Mouse (Mus musculus): Measurements from ENCODE around the gene Ly6f. TPM values are rescaled to one million over a fixed set of nuclear protein-coding genes. Genes with fewer than 3 reads are reported as not detected.

Ly6f gene
- total RNA-seq, 2 experiments from 2014 or later, result not detected

DNA sequence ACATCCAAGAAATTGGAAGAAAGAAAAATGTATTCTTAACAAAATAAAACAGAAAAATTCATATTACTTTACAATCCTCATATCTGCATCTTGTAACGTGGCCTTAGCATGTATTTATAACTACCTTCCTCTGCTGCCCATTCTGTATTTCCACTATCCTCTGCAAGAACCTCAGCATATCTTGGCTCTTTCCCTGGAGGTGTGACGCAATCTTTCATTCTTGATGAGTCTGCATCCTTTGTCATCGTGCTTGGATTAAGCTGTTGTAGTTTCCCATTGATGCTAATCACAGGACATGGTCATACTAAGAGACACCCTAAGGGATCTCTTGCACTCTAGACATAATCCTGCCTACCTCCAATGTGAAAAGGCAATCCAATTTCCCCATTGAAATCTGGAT is 50.4 kb downstream of the Ly6f start:
- no peak for DNase-seq

- no peak for DNase-seq
Measured at GRCm38 (mm10) chr15:75320104-75320503, 51.9 kb downstream of the Ly6f start.

Other genes starting within 250 kb of the Ly6f start
- gene Ly6c1, start 219.6 kb upstream of the Ly6f start, total RNA-seq (2021), result 10 to 100 TPM; 60.9 to 62.0 TPM
- 1 to 10 TPM; 3.1 to 3.3 TPM for gene Ly6c2, start 156.5 kb upstream of the Ly6f start, total RNA-seq (2021)
- gene Ly6g, start 113.2 kb upstream of the Ly6f start, total RNA-seq (2021), result under 1 TPM in 1 of 2 experiments, not detected in 1; 0.68 TPM
- gene BC025446, start 52.0 kb upstream of the Ly6f start, total RNA-seq (2021), result not detected

Data from gastrocnemius, postnatal 10 days (tissue).